14 mouse cellular contexts compared by ENCODE assay signal in genomic region chr5:28211651-28212310, GRCm38 (mm10). TPM values are rescaled to one million over a fixed set of nuclear protein-coding genes. Genes with fewer than 3 reads are reported as not detected.
DNase-seq lines count a peak whose midpoint lies in the region; ATAC-seq and TF ChIP-seq lines count a peak whose summit lies in the region.
"Had no signal": no experiment of that assay in that cellular context is flagged by ENCODE, and none has a peak within 500 bp of the region (broad histone marks: within the 10 kb centered on the region; RNA-seq: fewer than 3 reads in every experiment).

No protein-coding gene starts in this region.

- TF ChIP-seq POLR2A in cerebellum, adult 2 months (IDR thresholded peaks at IDR 0.05; ENCODE audit: borderline replicate concordance, insufficient read depth, low read length): no peak

- WGBS in cerebellum, adult 2 months: 32% methylated on average over 15 of the region's 15 CpGs
- 1% methylated on average over 15 of the region's 15 CpGs for WGBS in hindbrain, embryonic 12.5 days
- WGBS in midbrain, embryonic 16.5 days: 2% methylated on average over 15 of the region's 15 CpGs

- ATAC-seq in cerebellum, adult (ENCODE audit: insufficient number of reproducible peaks, low FRiP score, low TSS enrichment): no peak
- ATAC-seq in hindbrain, embryonic 12.5 days (ENCODE audit: low FRiP score): peak; percentile 69
- ATAC-seq in midbrain, embryonic 16.5 days: peak; percentile 51; the same call in 1 of the 2 replicates

- peak overlapping the region; percentile 33 for H3K4me3 ChIP-seq in cerebellum, adult 2 months (replicated peaks; ENCODE audit: insufficient read depth, low read depth, low read length)
- H3K4me3 ChIP-seq in hindbrain, embryonic 12.5 days: 0 out of 2 replicates have a peak overlapping the region, but pooled peaks have one; percentile 48
- no peak overlapping the region for H3K4me3 ChIP-seq in midbrain, embryonic 16.5 days (ENCODE audit: low read depth, low read length)
- H3K4me3 ChIP-seq: stomach, embryonic 15.5 days had no signal

- H3K4me1 ChIP-seq in cerebellum, adult 2 months (ENCODE audit: control insufficient read depth, insufficient read depth, low read length): peaks cover 15% of the 10 kb centered on the region
- peaks cover 8% of the 10 kb centered on the region; the same call in 1 of the 2 replicates for H3K4me1 ChIP-seq in hindbrain, embryonic 12.5 days
- H3K4me1 ChIP-seq in midbrain, embryonic 16.5 days (ENCODE audit: control insufficient read depth, insufficient read depth, low read length): peaks cover 19% of the 10 kb centered on the region; the same call in 1 of the 2 replicates

- no peaks in the 10 kb centered on the region for H3K36me3 ChIP-seq in hindbrain, embryonic 12.5 days
- no peaks in the 10 kb centered on the region for H3K36me3 ChIP-seq in midbrain, embryonic 16.5 days (ENCODE audit: control insufficient read depth, insufficient read depth, low read length)
- H3K36me3 ChIP-seq: stomach, embryonic 15.5 days had no signal

- H3K9ac ChIP-seq in hindbrain, embryonic 12.5 days: no peak overlapping the region
- no peak overlapping the region for H3K9ac ChIP-seq in midbrain, embryonic 16.5 days (ENCODE audit: low read depth, low read length)
- H3K9ac ChIP-seq: stomach, embryonic 15.5 days had no signal

- H3K4me2 ChIP-seq in hindbrain, embryonic 12.5 days (replicated peaks): peak overlapping the region; percentile 77
- peak overlapping the region; percentile 76 for H3K4me2 ChIP-seq in midbrain, embryonic 16.5 days (ENCODE audit: low read length)
- H3K4me2 ChIP-seq: stomach, embryonic 15.5 days had no signal

- H3K27ac ChIP-seq in cerebellum, adult 2 months (ENCODE audit: insufficient read depth, low read length): peak overlapping the region; percentile 59
- H3K27ac ChIP-seq in hindbrain, embryonic 12.5 days: peak overlapping the region; percentile 84
- H3K27ac ChIP-seq in midbrain, embryonic 16.5 days (ENCODE audit: low read length): peak overlapping the region; percentile 80
- H3K27ac ChIP-seq: stomach, embryonic 15.5 days had no signal

- peak in 1 of 2 experiments; percentile 51 for DNase-seq in cerebellum, adult 2 months
- DNase-seq in embryo, embryonic 10.5 days (ENCODE audit: low spot score): peak; percentile 70
- DNase-seq in urinary bladder, postnatal 4 days (ENCODE audit: low spot score in 2 of 2): no peak
- DNase-seq in layer of hippocampus, postnatal 25 days (ENCODE audit: extremely low spot score in 1 of 2, low spot score in 1 of 2): no peak
- DNase-seq in left cerebral cortex, postnatal 25 days (ENCODE audit: low spot score in 2 of 2): no peak
- DNase-seq: heart, adult 18-20 months; lung, adult 18-20 months had no signal

- TF ChIP-seq CTCF in cerebellum, adult 2 months (IDR thresholded peaks at IDR 0.05; ENCODE audit: borderline replicate concordance, insufficient read depth, low read depth, low read length): no peak

- no peaks in the 10 kb centered on the region for H3K27me3 ChIP-seq in cerebellum, adult 2 months (ENCODE audit: control insufficient read depth, insufficient read depth, low read length)
- H3K27me3 ChIP-seq in hindbrain, embryonic 12.5 days: peaks cover 58% of the 10 kb centered on the region
- peaks cover 9% of the 10 kb centered on the region for H3K27me3 ChIP-seq in midbrain, embryonic 16.5 days (ENCODE audit: control insufficient read depth, insufficient read depth, low read depth, low read length)

- intact Hi-C loops in left cerebral cortex, postnatal 25 days (cut with DNase I): loop anchor here (2.0 to 5.0 kb wide), 3 partner anchors 39 to 1261 kb away; no protein-coding TSS in a partner anchor

- no peaks in the 10 kb centered on the region for H3K9me3 ChIP-seq in hindbrain, embryonic 12.5 days (replicated peaks)
- no peaks in the 10 kb centered on the region for H3K9me3 ChIP-seq in midbrain, embryonic 16.5 days (replicated peaks; ENCODE audit: control insufficient read depth, low read length, poor library complexity, severe bottlenecking)
- H3K9me3 ChIP-seq: stomach, embryonic 15.5 days had no signal

RNA-seq across cellular contexts. Expression of gene Cnpy1, which starts 33.8 kb away (rescaled TPM):
- polyA plus RNA-seq in cerebellum, adult 2 months (2012; rRNA removed): 313 and 399 TPM in 2 replicates
- 50.6 and 69.9 TPM in 2 replicates for polyA plus RNA-seq in hindbrain, embryonic 12.5 days (2016; fragmentation: Nextera tagmentation; extraction: Ambion mirVana)
- 34.3 and 34.5 TPM in 2 replicates for polyA plus RNA-seq in midbrain, embryonic 16.5 days (2015; fragmentation: Nextera tagmentation; extraction: Ambion mirVana)
- total RNA-seq in layer of hippocampus, postnatal 25 days (2021): under 1 TPM; 0.19 to 0.81 TPM
- total RNA-seq in left cerebral cortex, postnatal 25 days (2021): not detected
- total RNA-seq: heart, adult 18-20 months; left cerebral cortex, postnatal 36 days; megakaryocyte-erythroid progenitor cell, adult 5-6 weeks; MEL had no signal

RNA-seq across cellular contexts. Expression of gene En2, which starts 46.3 kb away (rescaled TPM):
- polyA plus RNA-seq in cerebellum, adult 2 months (2012; rRNA removed): 72.9 and 92.2 TPM in 2 replicates
- 0.66 and 0.86 TPM in 2 replicates for polyA plus RNA-seq in hindbrain, embryonic 12.5 days (2016; fragmentation: Nextera tagmentation; extraction: Ambion mirVana)
- 0.55 and 0.72 TPM in 2 replicates for polyA plus RNA-seq in midbrain, embryonic 16.5 days (2015; fragmentation: Nextera tagmentation; extraction: Ambion mirVana)
- total RNA-seq in layer of hippocampus, postnatal 25 days (2021): under 1 TPM; 0.34 to 0.56 TPM
- under 1 TPM; 0.14 to 0.25 TPM for total RNA-seq in left cerebral cortex, postnatal 25 days (2021)
- total RNA-seq: megakaryocyte-erythroid progenitor cell, adult 5-6 weeks; MEL had no signal
- polyA plus RNA-seq: stomach, embryonic 15.5 days had no signal

Comparison
In these comparisons a context has a peak if more than half of its experiments do, and no peak if none do; other contexts are left out.
1. RNA of gene En2, which starts 46.3 kb away (polyA plus RNA-seq): 72.9 to 92.2 TPM in cerebellum, adult 2 months; 0.66 to 0.86 TPM in hindbrain, embryonic 12.5 days and 0.55 to 0.72 TPM in midbrain, embryonic 16.5 days; every median in the first group is over 10 times any median in the second.
2. Peak in every context shown above with its lines, with median percentiles within 50 percentile points of each other: H3K27ac ChIP-seq.